Mouse (Mus musculus): ENCODE results near the gene Vgll4.
A peak's percentile ranks its signal among the peaks of the same experiment; 100 is the strongest.

The Vgll4 gene

DNA sequence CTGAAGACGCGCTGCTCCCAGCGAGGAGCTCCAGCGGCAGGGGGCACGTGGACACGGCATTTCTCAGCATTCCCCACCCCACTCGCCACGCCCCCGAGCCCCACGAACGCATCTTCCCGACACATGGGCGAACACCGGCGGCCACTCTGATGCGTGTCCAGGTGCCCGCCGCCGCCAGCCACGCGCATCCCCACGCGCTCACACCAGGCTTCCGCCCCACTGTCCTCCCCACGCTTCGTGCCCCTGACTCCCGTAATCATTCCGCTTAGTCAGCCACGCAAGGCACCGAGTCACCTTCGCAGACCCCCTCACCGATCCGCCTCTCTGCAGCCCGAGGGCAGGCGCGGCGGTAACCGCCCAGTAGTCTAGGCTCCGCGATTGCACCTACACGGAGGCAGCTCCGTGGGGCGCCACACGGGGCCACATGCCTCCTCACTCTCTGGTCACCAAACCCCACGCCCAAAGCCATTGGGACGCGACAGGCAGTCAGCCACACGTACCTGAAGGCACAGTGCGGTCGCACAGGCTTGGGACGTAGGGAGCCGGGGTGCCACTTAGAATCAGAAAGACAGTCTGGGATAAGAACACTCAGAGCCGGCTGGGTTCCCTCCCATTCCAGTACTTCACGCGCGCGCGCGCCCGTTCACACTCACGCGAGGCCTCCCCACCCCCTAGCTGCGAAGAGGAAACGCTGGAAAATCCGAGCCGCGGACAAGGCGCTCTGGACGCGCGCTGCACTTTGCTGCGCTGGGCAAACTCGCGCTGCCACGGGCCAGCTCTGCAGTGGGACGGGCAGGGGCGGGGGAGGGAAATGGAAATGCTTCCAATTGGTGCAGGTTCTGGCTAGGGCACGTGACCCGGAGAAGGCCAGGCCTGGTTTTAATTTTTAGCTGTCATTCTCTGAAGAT is at the start of gene Vgll4:
Vgll4 (minus strand) TSS at position 782 of the 908 bp plus-strand sequence.
- DNase-seq (ENCODE audit: low read depth, low spot score), result peak; percentile 8

DNA sequence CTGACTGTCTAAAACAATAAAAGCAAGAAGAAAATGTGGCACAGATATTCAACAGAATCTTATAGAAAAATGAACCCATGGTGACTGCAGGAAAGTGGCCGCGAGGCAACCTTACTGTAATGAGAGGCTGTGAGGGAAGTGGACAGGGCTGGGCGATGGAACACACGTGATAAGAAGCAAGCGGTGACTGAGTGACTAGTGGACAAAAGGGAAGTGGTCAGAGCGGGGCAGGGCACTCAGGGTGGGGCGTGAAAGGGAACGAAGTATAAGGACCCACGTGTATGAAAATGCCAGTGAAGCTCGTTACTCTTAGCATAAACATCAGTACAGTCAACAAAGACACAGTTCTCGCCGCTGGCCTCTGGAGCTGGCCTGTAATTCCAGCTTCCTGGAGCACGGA is 45.7 kb upstream of the Vgll4 start:
- no peak for DNase-seq (ENCODE audit: low read depth, low spot score)

DNA sequence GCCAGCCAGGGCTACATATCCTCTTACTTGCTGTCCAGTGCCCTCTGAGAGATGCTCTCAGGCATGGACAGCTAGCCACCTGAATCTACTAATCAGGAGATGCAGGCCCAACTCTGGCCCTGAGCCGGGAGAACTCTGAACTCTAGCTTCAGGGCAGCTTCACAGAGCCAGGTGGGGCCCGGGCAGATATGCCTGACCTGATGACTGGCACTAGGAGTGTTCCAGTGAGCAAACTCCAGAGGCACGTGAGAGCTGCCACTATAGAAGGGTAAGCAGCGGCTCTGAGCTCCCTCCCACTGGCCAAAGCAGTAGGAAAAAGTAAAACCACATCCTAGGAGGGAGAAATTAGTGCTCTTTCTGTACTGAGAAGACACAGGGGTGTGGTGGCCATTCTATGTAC is 43.8 kb upstream of the Vgll4 start:
- no peak for DNase-seq (ENCODE audit: low read depth, low spot score)

DNA sequence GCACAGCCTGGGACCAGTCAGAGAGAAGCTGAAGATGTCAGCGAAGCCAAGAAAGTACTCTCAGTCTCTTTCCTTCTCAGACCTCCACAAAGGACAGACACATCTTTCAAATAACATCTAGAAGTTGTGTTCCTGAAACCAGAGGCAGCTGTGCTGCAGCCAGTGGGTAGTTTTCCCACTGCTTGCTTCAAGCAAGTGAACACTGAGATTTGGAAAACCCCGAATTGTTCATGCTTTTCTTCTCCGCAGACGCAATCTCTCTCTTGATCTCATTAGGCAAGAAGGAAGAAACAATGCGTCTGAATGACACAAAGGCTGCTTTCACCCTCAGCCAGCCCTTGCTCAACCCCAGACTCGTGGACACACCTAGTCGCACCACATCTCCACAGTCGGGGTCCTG is 42.0 kb upstream of the Vgll4 start:
- no peak for DNase-seq (ENCODE audit: low read depth, low spot score)

DNA sequence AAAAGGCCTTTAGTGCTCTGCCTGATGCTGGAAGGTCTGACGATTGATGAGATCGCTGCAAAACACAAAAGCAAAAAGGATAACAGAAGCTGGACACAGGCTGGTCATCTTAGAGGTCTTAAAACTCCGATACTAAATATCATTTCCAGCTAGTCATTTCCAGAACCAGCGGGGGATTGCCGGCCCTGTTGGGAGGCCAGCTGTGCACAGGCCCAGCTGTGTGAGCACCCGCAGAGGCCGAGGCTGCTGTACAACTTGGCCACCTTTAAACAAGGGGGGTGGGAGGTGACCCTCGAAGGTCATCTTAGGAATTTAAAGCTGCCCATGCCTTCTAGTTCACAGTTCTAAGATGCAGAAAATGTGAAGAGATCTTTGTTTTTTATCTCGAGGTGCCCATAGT is 41.0 kb upstream of the Vgll4 start:
- DNase-seq (ENCODE audit: low read depth, low spot score), result no peak

DNA sequence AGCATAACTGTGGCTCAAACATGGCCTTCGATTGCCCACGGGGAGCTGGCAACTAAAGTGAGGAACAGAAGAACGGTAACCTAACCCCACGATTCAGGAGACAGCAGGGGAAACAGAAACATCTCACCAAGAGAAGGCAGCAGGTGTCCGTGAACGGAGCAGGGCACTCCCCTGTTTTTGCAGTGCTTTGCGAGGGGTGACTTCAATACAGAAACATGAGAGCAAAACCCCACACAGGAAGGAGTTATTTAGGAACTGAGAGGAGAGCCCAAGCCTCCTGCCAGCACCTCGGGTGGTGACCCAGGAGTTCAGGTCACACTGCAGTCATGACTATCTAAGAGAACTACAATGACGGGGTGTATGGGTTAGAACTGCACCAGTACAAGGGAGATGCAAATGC is 40.5 kb upstream of the Vgll4 start:
- DNase-seq (ENCODE audit: low read depth, low spot score), result peak; percentile 17

DNA sequence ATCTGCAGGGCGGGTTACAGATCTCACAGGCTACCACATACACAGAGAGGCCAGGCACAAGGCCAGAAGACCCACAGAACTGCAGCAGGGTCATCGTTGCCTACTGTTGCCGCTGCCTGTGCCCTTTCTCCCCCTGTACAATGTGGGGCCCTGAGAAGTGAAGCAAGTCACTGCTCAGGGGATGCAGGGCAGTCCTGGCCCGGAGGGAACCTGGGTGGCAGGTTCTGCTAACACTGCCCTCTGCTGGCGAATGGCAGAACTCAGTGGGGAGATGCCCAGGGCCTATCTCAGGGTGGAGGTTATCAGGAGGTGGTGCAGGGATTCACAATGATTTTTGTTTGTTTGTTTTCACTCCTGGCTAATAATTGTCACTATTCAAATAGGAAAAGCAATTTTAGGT is 37.9 kb upstream of the Vgll4 start:
- DNase-seq (ENCODE audit: low read depth, low spot score), result peak; percentile 51

DNA sequence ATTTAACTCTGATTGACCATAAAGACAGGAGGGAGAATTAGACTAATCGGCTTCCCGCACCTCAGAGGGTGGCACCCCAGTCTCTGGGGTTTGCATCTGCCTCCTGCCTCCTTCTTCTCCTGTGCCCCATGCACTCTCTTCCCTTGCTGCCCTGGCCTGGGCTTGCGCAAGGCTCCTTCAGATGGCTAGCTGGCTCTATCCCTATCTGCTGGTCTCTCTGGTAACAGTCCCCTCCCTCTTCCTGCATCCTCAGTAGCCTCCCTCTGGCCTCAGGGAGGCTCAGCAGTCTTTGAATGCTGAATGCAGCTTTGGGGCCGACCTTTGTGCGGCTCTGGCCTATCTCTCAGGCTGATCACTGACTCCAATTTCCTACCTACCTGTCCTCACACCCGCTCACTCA is 37.2 kb upstream of the Vgll4 start:
- DNase-seq (ENCODE audit: low read depth, low spot score), result no peak

DNA sequence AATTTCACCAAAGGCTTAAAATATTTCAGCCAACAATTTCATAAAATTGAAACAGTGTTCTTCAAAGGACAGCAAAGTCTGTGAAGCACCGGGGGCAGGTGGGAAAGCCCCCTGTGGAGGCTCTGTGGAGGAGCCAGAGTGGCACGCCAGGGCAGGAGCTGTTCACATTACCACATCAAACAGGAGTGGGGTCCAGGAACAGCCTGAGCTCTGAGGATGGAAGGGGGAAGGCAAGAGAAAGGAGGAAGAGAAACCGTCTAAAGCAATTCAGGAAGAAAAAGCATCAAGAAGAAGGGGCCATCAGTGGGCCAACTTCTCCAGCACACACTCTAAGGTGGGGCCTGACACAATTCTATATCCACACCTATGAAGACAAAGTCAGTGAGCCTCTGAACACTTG is 36.3 kb upstream of the Vgll4 start:
- DNase-seq (ENCODE audit: low read depth, low spot score), result no peak

DNA sequence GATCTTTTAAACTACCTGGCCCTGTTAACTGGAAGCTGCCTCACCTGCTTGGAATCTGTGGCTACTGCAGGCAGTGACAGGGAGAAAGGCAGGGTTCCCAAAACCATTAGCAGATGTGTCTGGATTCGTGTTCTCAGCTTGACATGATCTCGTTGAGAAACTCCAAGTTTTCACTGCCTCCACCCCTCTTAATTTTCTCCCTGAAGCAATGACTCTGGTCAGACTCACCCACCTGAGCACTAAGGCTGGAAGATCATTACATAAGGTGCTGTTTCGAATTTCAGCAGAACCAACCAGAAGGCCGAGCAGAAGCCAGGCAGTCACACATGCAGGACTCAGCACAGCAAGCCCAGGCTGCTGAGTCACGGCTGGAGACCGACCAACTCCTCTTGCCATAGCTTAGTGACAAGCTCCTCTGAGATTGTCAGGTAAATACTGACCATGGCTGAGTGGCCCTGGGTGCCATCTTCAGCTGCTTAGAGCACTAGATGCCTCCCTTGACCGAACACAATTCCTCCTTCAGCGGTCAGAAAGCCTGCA is 35.6 kb upstream of the Vgll4 start:
- DNase-seq (ENCODE audit: low read depth, low spot score), result peak; percentile 86

DNA sequence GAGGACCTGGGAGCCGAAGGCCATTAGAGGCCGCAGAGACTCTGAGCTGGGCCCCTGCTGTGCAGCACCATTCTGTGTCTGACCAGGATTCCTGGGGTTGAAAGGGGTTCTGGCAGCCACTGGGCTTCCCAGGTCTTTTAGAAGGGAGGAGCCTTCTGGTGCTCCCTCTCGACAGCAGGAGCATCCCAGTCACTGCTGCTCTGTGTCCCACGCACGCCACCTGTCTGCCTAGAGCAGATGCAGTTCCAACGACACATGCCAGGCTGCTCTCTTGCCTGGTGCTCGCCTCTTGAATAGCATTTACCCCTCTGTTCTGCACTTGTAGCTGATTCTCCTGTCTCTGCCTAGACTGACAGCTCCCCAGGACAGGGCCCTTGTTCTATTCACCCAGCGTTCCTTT is 34.8 kb upstream of the Vgll4 start:
- DNase-seq (ENCODE audit: low read depth, low spot score), result no peak

DNA sequence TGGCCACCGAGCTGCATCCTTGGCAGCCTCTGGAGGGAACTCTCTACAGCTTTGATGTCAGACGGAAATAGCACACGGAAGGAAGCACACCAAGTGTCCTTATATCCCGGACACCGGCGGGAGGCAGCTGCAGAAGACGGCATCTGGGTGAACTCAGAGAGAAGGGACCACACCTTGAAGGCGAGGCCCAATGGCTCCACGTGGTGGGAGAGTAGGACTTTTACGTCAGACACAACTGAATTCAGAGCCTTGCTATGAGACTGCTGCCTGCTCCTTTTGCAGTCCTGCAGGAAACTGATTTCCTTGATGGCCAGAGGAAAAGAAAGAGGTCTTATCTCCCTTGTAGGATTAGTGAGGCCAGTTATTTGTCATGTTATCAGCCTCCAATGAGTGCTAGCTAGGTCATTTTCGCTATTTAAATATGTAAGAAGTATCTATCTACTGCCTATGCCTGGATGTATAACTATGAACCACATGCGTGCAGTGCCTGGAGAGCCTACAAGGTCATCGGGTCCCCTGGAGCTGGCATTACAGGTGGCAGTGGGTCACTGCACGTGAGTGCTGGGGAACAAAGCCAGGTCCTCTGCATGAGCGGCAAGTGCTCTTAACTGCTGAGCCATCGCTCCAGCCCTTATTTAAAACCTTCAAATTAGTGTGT is 28.7 kb upstream of the Vgll4 start:
- no peak for DNase-seq (ENCODE audit: low read depth, low spot score)

DNA sequence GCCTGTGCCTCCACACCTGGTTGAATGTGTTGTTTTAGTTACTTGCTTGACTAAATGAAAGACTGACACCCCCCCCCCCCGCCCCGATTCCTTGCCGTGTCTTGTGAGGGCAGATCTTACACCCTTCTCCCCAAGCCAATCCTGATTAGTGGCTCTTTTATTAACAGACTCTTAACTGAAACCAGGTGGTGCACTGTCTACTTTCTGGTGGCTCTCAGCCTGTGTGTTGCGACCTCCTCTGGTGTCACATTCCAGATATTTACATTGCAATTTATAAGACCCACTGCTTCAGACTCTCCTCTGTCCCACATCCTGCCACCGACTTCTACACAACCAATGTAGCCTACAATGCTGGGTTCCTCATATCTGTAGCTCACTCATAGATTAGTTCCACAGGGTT is 27.7 kb upstream of the Vgll4 start:
- DNase-seq (ENCODE audit: low read depth, low spot score), result no peak

DNA sequence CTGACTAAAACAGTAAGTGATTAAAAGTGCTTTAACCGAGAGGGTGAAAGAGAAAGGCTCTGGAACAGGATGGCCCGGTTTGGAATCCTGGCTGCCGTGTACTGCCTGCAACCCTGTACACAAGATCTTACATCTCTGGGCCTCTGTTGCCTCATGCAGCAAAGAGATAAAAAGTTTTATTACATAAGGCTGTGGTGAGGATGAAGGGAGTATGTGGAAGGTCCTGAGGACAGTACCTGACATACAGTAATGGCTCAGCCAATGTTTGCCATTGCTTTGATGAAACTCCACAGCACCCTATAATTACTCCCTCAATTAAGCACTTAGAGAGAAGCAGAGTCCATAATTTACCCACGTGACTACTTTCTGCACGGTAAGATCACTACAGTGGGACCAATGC is 27.1 kb upstream of the Vgll4 start:
- DNase-seq (ENCODE audit: low read depth, low spot score), result no peak

DNA sequence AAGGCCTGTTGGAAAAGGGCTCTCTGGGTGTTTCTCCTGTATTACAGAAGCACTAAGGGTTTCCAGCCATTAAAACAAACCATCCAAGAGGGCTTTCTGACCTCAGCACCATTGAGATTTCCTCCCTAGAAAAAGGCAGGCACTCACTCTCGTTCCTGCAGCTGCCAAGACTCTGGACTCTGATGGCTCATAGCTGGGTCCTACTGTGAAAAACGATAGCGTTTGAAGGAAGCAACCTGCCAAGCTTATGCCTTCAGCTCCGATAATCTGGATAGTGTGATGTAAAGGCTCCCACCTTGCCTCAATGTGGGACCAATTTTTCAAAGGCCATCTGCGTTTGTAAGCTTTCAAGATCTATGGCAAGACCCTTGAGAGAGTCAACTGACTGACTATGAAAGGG is 24.3 kb upstream of the Vgll4 start:
- DNase-seq (ENCODE audit: low read depth, low spot score), result no peak

DNA sequence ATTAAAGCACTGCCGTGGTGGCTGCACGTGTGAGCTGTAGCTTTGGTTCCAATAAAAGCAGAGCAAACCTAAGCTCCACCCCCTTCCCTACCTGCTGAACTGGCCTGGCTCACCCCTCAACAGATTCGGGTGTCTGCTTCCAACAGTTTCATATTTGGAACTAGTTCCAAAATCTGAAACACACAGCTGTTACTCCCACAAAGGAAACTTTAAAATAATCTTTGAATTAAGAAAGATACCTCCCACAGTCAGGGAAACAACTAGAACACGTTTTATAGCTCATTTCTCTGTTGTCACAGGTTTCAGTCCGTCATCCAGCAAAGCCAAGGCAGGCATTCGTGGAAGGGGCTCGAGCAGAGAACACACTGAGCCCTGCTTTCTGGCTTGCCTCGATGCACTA is 23.9 kb upstream of the Vgll4 start:
- no peak for DNase-seq (ENCODE audit: low read depth, low spot score)

DNA sequence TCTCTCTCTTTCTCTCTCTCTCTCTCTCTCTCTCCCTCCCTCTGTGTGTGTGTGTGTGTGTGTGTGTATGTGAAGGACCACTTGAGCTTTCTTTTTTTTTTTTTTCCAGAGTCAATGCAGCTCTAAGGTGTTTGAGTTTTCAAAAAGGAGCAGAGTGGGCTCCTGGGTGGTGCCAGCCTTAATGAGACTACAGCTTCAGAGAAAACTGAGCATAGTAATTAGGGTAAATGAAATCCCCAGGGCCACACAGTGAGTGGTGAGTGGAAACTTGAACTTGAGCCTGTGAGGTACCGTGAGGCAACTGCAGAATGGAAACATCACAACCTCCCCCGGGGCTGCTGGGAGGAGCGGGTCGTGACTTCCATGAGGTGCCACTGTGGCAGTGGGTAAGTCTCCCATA is 22.1 kb upstream of the Vgll4 start:
- no peak for DNase-seq (ENCODE audit: low read depth, low spot score)

DNA sequence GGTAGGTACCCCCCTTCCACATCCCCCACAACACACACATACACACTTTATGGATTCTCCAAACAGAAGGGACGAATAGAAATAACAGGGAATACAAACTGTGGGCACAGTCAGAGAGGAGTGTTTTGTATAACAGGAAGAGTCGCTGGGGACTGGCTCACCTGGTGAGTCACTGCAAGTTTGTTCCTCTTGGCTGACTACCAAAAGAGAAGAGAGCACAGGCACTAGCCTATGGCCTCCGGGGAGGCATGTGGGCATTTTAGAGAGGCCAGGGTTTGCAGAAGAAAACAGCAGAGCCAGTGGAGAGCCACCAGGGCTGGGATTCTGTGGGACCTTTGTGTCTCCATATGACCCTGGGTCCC is 18.8 kb upstream of the Vgll4 start:
- DNase-seq (ENCODE audit: low read depth, low spot score), result no peak

DNA sequence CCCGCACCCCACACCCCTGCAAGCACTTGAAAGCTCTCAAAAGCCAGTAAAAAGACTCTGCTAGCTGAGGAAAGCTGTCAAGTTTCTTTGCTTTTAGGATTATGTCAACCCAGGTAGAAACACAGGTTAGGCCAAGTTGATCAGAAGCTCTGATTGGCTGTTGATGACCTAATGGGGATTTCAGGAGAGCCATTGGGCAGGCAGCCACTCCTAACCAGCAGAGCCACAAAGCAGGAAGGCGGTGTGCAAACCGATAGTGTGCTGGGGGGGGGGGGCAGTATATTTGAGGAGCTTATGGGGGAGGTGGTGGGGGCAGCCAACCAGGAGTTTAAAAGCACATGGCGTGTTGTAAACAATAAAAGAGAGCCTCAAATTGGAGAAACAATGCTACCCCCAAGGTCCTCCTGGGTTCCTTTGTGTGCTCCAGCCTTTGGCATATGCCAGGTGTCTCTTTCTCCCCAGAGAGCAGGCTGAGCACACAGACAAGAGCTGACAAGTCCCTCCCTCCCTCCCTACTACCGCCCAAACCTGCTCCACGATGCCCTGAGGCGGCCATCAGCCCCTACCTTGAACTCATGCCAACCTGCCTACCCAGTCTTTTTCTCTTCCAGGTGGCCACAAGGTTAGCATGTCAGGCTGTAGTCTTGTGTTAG is 18.3 kb upstream of the Vgll4 start:
- no peak for DNase-seq (ENCODE audit: low read depth, low spot score)

DNA sequence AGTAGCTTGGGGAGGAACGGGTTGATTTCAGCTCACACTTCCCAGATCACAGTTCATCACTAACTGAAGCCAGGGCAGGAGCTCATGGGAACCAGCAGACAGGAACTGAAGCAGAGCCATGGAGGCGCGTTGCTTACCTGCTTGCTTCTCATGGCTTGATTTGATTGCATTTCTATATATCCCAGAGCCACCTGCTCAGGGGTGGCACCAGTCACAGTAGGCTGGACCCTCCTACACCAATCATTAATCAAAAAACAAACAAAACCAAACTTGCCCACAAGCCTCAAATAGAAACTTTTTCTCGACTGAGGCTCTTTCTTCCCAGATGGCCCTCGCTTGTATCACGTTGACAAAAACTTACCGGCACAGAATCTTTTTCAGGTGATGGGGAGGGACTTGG is 12.9 kb upstream of the Vgll4 start:
- no peak for DNase-seq (ENCODE audit: low read depth, low spot score)

DNA sequence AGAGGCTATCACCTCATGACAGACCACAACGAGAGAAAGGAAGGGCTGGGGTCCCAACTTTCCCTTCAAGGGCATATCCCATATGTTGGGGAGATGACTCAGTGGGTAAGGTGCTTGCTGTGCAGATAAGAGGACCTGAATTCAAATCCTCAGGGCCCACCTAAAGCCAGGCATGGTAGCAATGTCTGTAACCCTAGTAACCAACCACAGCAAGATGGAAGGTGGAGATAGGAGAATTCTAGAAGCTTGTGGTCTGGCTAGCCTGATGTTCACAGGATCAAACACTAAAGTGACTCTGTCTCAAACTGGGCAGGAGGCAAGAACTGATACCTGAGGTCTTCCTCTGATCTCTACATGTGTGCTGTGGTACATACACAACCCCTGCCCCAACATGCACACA is 9.9 kb upstream of the Vgll4 start:
- no peak for DNase-seq (ENCODE audit: low read depth, low spot score)

DNA sequence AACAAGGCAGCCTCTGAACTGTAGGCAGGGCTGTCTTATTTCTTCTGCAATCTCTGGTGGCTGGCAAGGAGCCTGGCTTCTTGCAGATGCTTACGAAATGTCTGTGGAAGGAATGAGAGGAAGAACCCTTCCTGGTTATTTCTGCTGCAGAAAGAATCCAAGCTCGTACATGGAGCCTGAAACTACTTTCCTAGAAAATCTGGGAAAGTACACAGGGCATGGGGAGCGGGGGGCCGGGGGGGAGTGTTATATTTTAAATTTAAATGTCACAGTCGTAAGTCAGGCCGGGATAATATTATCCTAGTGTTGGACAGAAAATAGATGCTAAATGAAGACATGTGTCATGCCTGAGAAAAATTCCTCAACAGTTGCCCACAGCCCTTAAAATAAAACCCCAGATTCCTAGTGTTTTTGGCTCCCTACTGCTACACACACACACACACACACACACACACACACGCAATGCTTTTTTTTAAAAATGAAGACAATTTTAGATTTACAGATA is 7.2 kb upstream of the Vgll4 start:
- DNase-seq (ENCODE audit: low read depth, low spot score), result peak; percentile 44

Data from skeletal muscle tissue, adult 2 months (tissue).